Mouse (Mus musculus) intestine, embryonic 14.5 days (tissue): Measurements from ENCODE around the gene Nr1d2. TPM values are rescaled to one million over a fixed set of nuclear protein-coding genes. Genes with fewer than 3 reads are reported as not detected.
A peak's percentile ranks its signal among the peaks of the same experiment; 100 is the strongest.

Experiments
- ATAC-seq: fragments of 200-750 bp; cut with Nextera tagmentation; replicated peaks from 2 replicates; pipeline ENCODE4 v1.8.0; 2017; ENCODE audit warnings: low read depth, moderate number of reproducible peaks, moderate TSS enrichment, moderate library complexity; ENCODE audit not compliant: low FRiP score, low TSS enrichment
- DNase-seq: peaks from one replicate; pipeline ENCODE4 v3.0.0-alpha.2; 2018; ENCODE audit warnings: low spot score
- H3K27ac ChIP-seq: fragments of 300-500 bp; sonication (generic); 2 replicates; pipeline ENCODE4 v1.5.1; 2014; ENCODE audit warnings: low read depth, mild to moderate bottlenecking, control low read depth
- H3K27me3 ChIP-seq: fragments of 300-500 bp; sonication (generic); replicated peaks from 2 replicates; pipeline ENCODE4 v1.6.1; 2014; ENCODE audit warnings: low read length, control low read depth; ENCODE audit not compliant: control insufficient read depth, insufficient read depth
- H3K36me3 ChIP-seq: fragments of 300-500 bp; sonication (generic); 2 replicates; pipeline ENCODE4 v1.6.1; 2014; ENCODE audit warnings: low read length, control low read depth; ENCODE audit not compliant: control insufficient read depth, insufficient read depth
- H3K4me1 ChIP-seq: fragments of 300-500 bp; sonication (generic); replicated peaks from 2 replicates; pipeline ENCODE4 v1.6.1; 2014; ENCODE audit warnings: low read length, control low read depth, mixed read lengths; ENCODE audit not compliant: control insufficient read depth, insufficient read depth
- H3K4me2 ChIP-seq: fragments of 300-500 bp; sonication (generic); 2 replicates; pipeline ENCODE4 v1.6.1; 2014; ENCODE audit warnings: low read length
- H3K4me3 ChIP-seq: fragments of 300-500 bp; sonication (generic); 2 replicates; pipeline ENCODE4 v1.5.1; 2014; ENCODE audit warnings: low read depth, low read length, control low read depth, mixed read lengths
- H3K9ac ChIP-seq: fragments of 300-500 bp; sonication (generic); 2 replicates; pipeline ENCODE4 v1.6.1; 2014; ENCODE audit warnings: mild to moderate bottlenecking, low read length
- H3K9me3 ChIP-seq: fragments of 300-500 bp; sonication (generic); 2 replicates; pipeline ENCODE4 v1.6.1; 2016; ENCODE audit warnings: low read length, control low read depth; ENCODE audit not compliant: control insufficient read depth
- WGBS: fragments of 180-500 bp; shearing (Covaris S2); extraction: QIAGEN DNeasy Blood & Tissue Kit; methylation state at CpG from one replicate; pipeline ENCODE4 v1.1.7; 2014; 5-methylcytosine and 5-hydroxymethylcytosine counted together
- polyA plus RNA-seq: library from polyadenylated mRNA; unstranded; fragments of >200 nt; fragmentation: Nextera tagmentation; extraction: Ambion mirVana; gene quantifications from 2 replicates; pipeline ENCODE4 v1.2.1, GENCODE M21; 2014

The Nr1d2 gene
- polyA plus RNA-seq: 8.8 and 8.9 TPM in 2 replicates

GRCm38 (mm10) chr14:18238750-18239731, at the start of gene Nr1d2:
TSS of gene Nr1d2 (minus strand) at chr14:18239127.
- under 1% methylated on average over 65 of the region's 66 CpGs for WGBS
- Histone ChIP-seq H3K4me1 (no peaks in the 10 kb centered on the region), H3K9me3 (0 out of 2 replicates have a peak, but pooled peaks cover 3% of the 10 kb centered on the region), H3K4me2 (peak within 1 kb of the TSS; percentile 56), H3K4me3 (peak within 1 kb of the TSS; percentile 67), H3K9ac (peak within 1 kb of the TSS; percentile 73), H3K27ac (peak within 1 kb of the TSS; percentile 89), H3K36me3 (no peaks in the 10 kb centered on the region), H3K27me3 (no peaks in the 10 kb centered on the region)
- DNase-seq (peak; percentile 97), ATAC-seq (peak; percentile 94)

- H3K4me1 ChIP-seq: no peaks in the 10 kb centered on the region
- 79% methylated on average over 2 of the region's 2 CpGs for WGBS
- no peak overlapping the region for H3K4me3 ChIP-seq
- no peak overlapping the region for H3K27ac ChIP-seq
- DNase-seq (no peak), ATAC-seq (no peak)
- no peaks in the 10 kb centered on the region for H3K9me3 ChIP-seq
- no peak overlapping the region for H3K4me2 ChIP-seq
- H3K9ac ChIP-seq: no peak overlapping the region
- H3K36me3 ChIP-seq: peaks cover 13% of the 10 kb centered on the region
- no peaks in the 10 kb centered on the region for H3K27me3 ChIP-seq
Measured at GRCm38 (mm10) chr14:18287391-18287790, 48.5 kb upstream of the Nr1d2 start.

GRCm38 (mm10) chr14:18286441-18286840, 47.5 kb upstream of the Nr1d2 start:
- no peaks in the 10 kb centered on the region for H3K9me3 ChIP-seq
- ATAC-seq (no peak), DNase-seq (no peak)
- H3K27me3 ChIP-seq: no peaks in the 10 kb centered on the region
- no peaks in the 10 kb centered on the region for H3K4me1 ChIP-seq
- H3K9ac ChIP-seq: no peak overlapping the region
- WGBS: 94% methylated on average over 2 of the region's 2 CpGs
- H3K4me2 ChIP-seq: no peak overlapping the region
- H3K36me3 ChIP-seq: peaks cover 21% of the 10 kb centered on the region
- H3K27ac ChIP-seq: no peak overlapping the region
- no peak overlapping the region for H3K4me3 ChIP-seq

GRCm38 (mm10) chr14:18285476-18285875, 46.5 kb upstream of the Nr1d2 start:
- no peak for ATAC-seq
- H3K27me3 ChIP-seq: no peaks in the 10 kb centered on the region
- no peak overlapping the region for H3K4me3 ChIP-seq
- 72% methylated on average over 3 of the region's 3 CpGs for WGBS
- no peak for DNase-seq
- no peaks in the 10 kb centered on the region for H3K9me3 ChIP-seq
- peaks cover 24% of the 10 kb centered on the region for H3K36me3 ChIP-seq
- H3K27ac ChIP-seq: no peak overlapping the region
- no peak overlapping the region for H3K4me2 ChIP-seq
- no peak overlapping the region for H3K9ac ChIP-seq
- H3K4me1 ChIP-seq: no peaks in the 10 kb centered on the region

DNA sequence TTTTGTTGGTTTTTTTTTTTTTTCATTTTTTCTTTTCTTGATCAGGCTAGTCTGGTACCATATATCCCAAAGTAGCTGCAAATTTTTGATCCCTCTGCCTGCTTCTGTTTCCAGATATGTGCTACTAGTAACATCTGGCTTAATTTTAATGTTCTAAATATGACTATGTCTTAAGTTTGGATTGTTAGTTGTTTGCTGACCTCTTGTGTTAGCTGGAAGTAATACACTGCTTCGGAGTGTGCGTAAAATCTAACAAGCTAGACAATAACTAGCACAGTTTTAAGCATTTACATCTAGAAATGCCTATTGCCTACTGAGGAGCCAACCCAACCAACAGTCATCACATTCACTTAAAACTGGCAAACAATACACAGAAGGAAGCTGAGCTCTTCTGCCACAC, 45.7 kb upstream of the Nr1d2 start:
- Histone ChIP-seq H3K4me2 (no peak overlapping the region), H3K4me3 (no peak overlapping the region), H3K36me3 (peaks cover 33% of the 10 kb centered on the region), H3K27me3 (no peaks in the 10 kb centered on the region), H3K27ac (no peak overlapping the region), H3K9me3 (no peaks in the 10 kb centered on the region), H3K9ac (no peak overlapping the region), H3K4me1 (no peaks in the 10 kb centered on the region)
- DNase-seq (no peak), ATAC-seq (no peak)
- WGBS: 81% methylated on average over 2 of the region's 2 CpGs

- Histone ChIP-seq H3K9ac (no peak overlapping the region), H3K27ac (no peak overlapping the region), H3K27me3 (no peaks in the 10 kb centered on the region), H3K4me1 (no peaks in the 10 kb centered on the region), H3K4me2 (no peak overlapping the region), H3K9me3 (no peaks in the 10 kb centered on the region), H3K36me3 (peaks cover 57% of the 10 kb centered on the region), H3K4me3 (no peak overlapping the region)
- DNase-seq (no peak), ATAC-seq (no peak)
- 88% methylated on average over 5 of the region's 5 CpGs for WGBS
Measured at GRCm38 (mm10) chr14:18280375-18280774, 41.4 kb upstream of the Nr1d2 start.

DNA sequence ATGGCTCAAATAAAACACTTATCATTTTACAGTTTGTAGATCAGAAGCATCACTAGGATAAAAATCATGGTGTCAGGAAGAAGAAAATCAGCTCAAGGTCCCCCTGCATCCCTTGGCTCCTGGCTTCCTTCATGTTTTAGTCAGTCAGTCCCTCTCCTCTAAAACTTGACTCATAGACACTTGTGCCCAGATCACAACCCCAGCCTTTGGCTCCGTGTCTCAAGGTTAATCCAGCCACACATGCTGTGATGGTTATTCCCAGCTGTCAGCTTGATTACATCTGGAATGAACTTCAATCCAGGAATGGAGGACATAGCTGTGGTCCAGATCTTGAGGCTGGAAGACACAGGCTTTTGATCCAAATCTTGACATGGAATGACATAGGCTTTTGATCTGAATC, 35.6 kb upstream of the Nr1d2 start:
- no peak overlapping the region for H3K4me3 ChIP-seq
- WGBS: 79% methylated on average over 1 of the region's 1 CpGs
- DNase-seq (no peak), ATAC-seq (no peak)
- peaks cover 25% of the 10 kb centered on the region for H3K36me3 ChIP-seq
- no peak overlapping the region for H3K4me2 ChIP-seq
- no peaks in the 10 kb centered on the region for H3K9me3 ChIP-seq
- no peak overlapping the region for H3K9ac ChIP-seq
- H3K4me1 ChIP-seq: peaks cover 3% of the 10 kb centered on the region; the same call in 1 of the 2 replicates
- H3K27me3 ChIP-seq: no peaks in the 10 kb centered on the region
- no peak overlapping the region for H3K27ac ChIP-seq

DNA sequence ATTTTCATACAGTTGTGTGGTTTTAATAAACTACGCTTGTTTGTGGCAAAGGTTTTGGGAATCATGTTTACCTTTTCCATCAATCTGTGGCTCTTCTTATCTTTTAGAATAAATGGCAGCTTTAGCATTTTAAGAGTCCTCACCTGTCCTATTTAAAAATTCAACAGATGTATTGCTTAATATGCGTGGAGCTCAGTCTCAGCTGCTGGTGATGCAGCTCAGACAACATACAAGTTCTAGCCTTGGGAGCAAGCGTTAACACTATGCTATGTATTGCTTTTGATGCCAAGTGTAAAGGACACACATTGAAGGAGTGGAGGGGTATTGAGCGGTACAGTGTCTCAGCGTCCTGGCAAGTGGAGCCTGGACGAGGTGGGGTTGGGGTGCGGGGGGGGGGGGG, 32.7 kb upstream of the Nr1d2 start:
- DNase-seq (no peak), ATAC-seq (no peak)
- 6% methylated on average over 7 of the region's 7 CpGs for WGBS
- Histone ChIP-seq H3K27me3 (no peaks in the 10 kb centered on the region), H3K9ac (peak overlapping the region; percentile 69), H3K4me2 (peak overlapping the region; percentile 71), H3K27ac (no peak overlapping the region), H3K4me1 (peaks cover 7% of the 10 kb centered on the region; the same call in 1 of the 2 replicates), H3K36me3 (peaks cover 26% of the 10 kb centered on the region), H3K4me3 (peak overlapping the region; percentile 92), H3K9me3 (no peaks in the 10 kb centered on the region)
